Comparison of ENCODE assay signal across 8 mouse cellular contexts in genomic region chr2:93458332-93459207, GRCm38 (mm10). TPM values are rescaled to one million over a fixed set of nuclear protein-coding genes. Genes with fewer than 3 reads are reported as not detected.
DNase-seq lines count a peak whose midpoint lies in the region; ATAC-seq and TF ChIP-seq lines count a peak whose summit lies in the region.
"Had no signal": no experiment of that assay in that cellular context is flagged by ENCODE, and none has a peak within 500 bp of the region (broad histone marks: within the 10 kb centered on the region; RNA-seq: fewer than 3 reads in every experiment).

No protein-coding gene starts in this region.

- no peak for TF ChIP-seq POLR2A in MEL (IDR thresholded peaks at IDR 0.05; ENCODE audit: control insufficient read depth in 1 of 2, insufficient read depth in 1 of 2, low read depth in 1 of 2, low read length in 2 of 2, poor library complexity in 1 of 2)

- intact Hi-C loops in heart, postnatal 14 days (cut with DNase I) = no loop called here

- peak overlapping the region; percentile 84 for H3K4me2 ChIP-seq in liver, postnatal 0 days (ENCODE audit: low read depth, low read length)
- H3K4me2 ChIP-seq: neural tube, embryonic 13.5 days had no signal

- no peak for TF ChIP-seq RAD21 in MEL (IDR thresholded peaks at IDR 0.05; ENCODE audit: low read depth, low read length)

- no peak overlapping the region for H3K4me3 ChIP-seq in MEL (ENCODE audit: control insufficient read depth in 1 of 2, insufficient read depth in 1 of 2, low read depth in 2 of 2, low read length in 2 of 2)
- H3K4me3 ChIP-seq in liver, postnatal 0 days (ENCODE audit: low read depth, low read length) = peak overlapping the region; percentile 89; the same call in 1 of the 2 replicates
- H3K4me3 ChIP-seq: neural tube, embryonic 13.5 days had no signal

- ATAC-seq in liver, postnatal 0 days = no peak

- no peak; a peak in 1 of 4 replicates for TF ChIP-seq EP300 in MEL (IDR thresholded peaks at IDR 0.05; ENCODE audit: low read depth in 1 of 2, low read length in 2 of 2)
- TF ChIP-seq EP300 in liver, postnatal 0 days (IDR thresholded peaks at IDR 0.05; ENCODE audit: low read depth) = no peak

- no peak for TF ChIP-seq CTCF in MEL (IDR thresholded peaks at IDR 0.05 in 2 of 3, conservative IDR thresholded peaks at IDR 0.05 in 1 of 3; ENCODE audit: control insufficient read depth in 1 of 3, insufficient read depth in 1 of 3, low read depth in 2 of 3, low read length in 3 of 3, poor library complexity in 1 of 3, severe bottlenecking in 1 of 3)
- no peak for TF ChIP-seq CTCF in liver, postnatal 0 days (IDR thresholded peaks at IDR 0.05; ENCODE audit: low read depth)

- DNase-seq in A20 (ENCODE audit: low read depth, low spot score) (peak; percentile 32), MEL (ENCODE audit: low read depth, low spot score) (no peak)
- peak; percentile 53 to 71 for DNase-seq in heart, postnatal 14 days
- DNase-seq in liver, postnatal 0 days = no peak
- DNase-seq in thymus, postnatal 4 days = peak; percentile 68
- no peak for DNase-seq in left cerebral cortex, adult 9 months (ENCODE audit: low spot score in 2 of 2)
- DNase-seq in gastrocnemius, adult 18-20 months (ENCODE audit: low spot score) = no peak

- H3K4me1 ChIP-seq in MEL (ENCODE audit: control insufficient read depth in 1 of 2, insufficient read depth in 2 of 2, low read length in 2 of 2) = peaks cover 41 to 51% of the 10 kb centered on the region in 2 experiments
- peaks cover 88% of the 10 kb centered on the region for H3K4me1 ChIP-seq in liver, postnatal 0 days (ENCODE audit: insufficient read depth)

- H3K79me2 ChIP-seq in MEL (ENCODE audit: control insufficient read depth, insufficient read depth, low read length, poor library complexity) = peaks cover 2% of the 10 kb centered on the region

- peaks cover 0 to 24% of the 10 kb centered on the region in 2 experiments; a peak in 3 of 4 replicates for H3K36me3 ChIP-seq in MEL (ENCODE audit: control insufficient read depth in 1 of 2, insufficient read depth in 2 of 2, low read length in 2 of 2)
- H3K36me3 ChIP-seq in liver, postnatal 0 days (replicated peaks; ENCODE audit: insufficient read depth, low read length) = 0 out of 2 replicates have a peak, but pooled peaks cover 4% of the 10 kb centered on the region
- H3K36me3 ChIP-seq: neural tube, embryonic 13.5 days had no signal

- no peaks in the 10 kb centered on the region for H3K27me3 ChIP-seq in MEL (ENCODE audit: control insufficient read depth in 1 of 2, insufficient read depth in 2 of 2, low read length in 2 of 2)
- no peaks in the 10 kb centered on the region for H3K27me3 ChIP-seq in liver, postnatal 0 days (ENCODE audit: insufficient read depth, low read length)

- H3K9ac ChIP-seq in MEL (ENCODE audit: control insufficient read depth, low read depth, low read length, poor library complexity, severe bottlenecking) = peak overlapping the region; percentile 22; the same call in 1 of the 2 replicates
- H3K9ac ChIP-seq in liver, postnatal 0 days (replicated peaks) = peak overlapping the region; percentile 52
- H3K9ac ChIP-seq: neural tube, embryonic 13.5 days had no signal

- no peaks in the 10 kb centered on the region for H3K9me3 ChIP-seq in MEL (replicated peaks; ENCODE audit: insufficient read depth, low read length)
- H3K9me3 ChIP-seq in liver, postnatal 0 days (ENCODE audit: low read length) = no peaks in the 10 kb centered on the region
- H3K9me3 ChIP-seq: neural tube, embryonic 13.5 days had no signal

- H3K27ac ChIP-seq in MEL (ENCODE audit: control insufficient read depth, low read depth, low read length) = peak overlapping the region; percentile 7; the same call in 1 of the 2 replicates
- peak overlapping the region; percentile 80 for H3K27ac ChIP-seq in liver, postnatal 0 days (ENCODE audit: low read depth)
- H3K27ac ChIP-seq: neural tube, embryonic 13.5 days had no signal

- 38% methylated on average over 8 of the region's 8 CpGs for WGBS in liver, postnatal 0 days (ENCODE audit: insufficient replicate concordance)

TF ChIP-seq in MEL, 35 proteins besides CTCF, POLR2A, EP300 and RAD21:
- TF ChIP-seq ZKSCAN1 (IDR thresholded peaks at IDR 0.05; ENCODE audit: low read depth, low read length) = peak; percentile 94
- TF ChIP-seq SIN3A (IDR thresholded peaks at IDR 0.05; ENCODE audit: low read length) = peak; percentile 10; the same call in 1 of the 2 replicates
- TF ChIP-seq ETS1 (IDR thresholded peaks at IDR 0.05; ENCODE audit: low read depth, low read length) = no peak

RNA-seq across cellular contexts. Expression of gene Cd82, which starts 4.4 kb away (rescaled TPM):
- 24.4 and 37.6 TPM in 2 replicates for total RNA-seq in MEL (2012; rRNA removed)
- polyA plus RNA-seq in MEL (2012; ENCODE audit: insufficient read depth in 1 of 2, insufficient read length in 2 of 2, low read depth in 1 of 2, low replicate concordance in 2 of 2, missing spikeins in 1 of 2) = 10 to 100 TPM in 1 of 2 experiments, not detected in 1; 59.7 TPM
- total RNA-seq in heart, postnatal 14 days (2021) = 10 to 100 TPM; 10.6 to 12.1 TPM
- polyA plus RNA-seq in liver, postnatal 0 days (2015; fragmentation: Nextera tagmentation; extraction: Ambion mirVana) = 81.0 and 87.7 TPM in 2 replicates
- total RNA-seq in gastrocnemius, adult 18-20 months (2021) = 1 to 10 TPM; 8.5 to 9.4 TPM

Comparison
In these comparisons a context has a peak if more than half of its experiments do, and no peak if none do; other contexts are left out.
1. DNase-seq: peak in A20 (single experiment), heart, postnatal 14 days (2 of 2) and thymus, postnatal 4 days (single experiment); none in MEL (single experiment), liver, postnatal 0 days (single experiment), left cerebral cortex, adult 9 months (0 of 2) and gastrocnemius, adult 18-20 months (single experiment).